Mouse (Mus musculus): ENCODE results near the gene Umodl1. TPM values are rescaled to one million over a fixed set of nuclear protein-coding genes. Genes with fewer than 3 reads are reported as not detected.

Umodl1 gene
- polyA plus RNA-seq, 1 experiment from 2014 or later, result 1.0 TPM

- ATAC-seq (ENCODE audit: insufficient number of reproducible peaks, low FRiP score, low TSS enrichment, low read depth), result no peak
- H3K36me3 ChIP-seq, result no peaks in the 10 kb centered on the region
- H3K4me3 ChIP-seq (replicated peaks), result no peak overlapping the region
- no peaks in the 10 kb centered on the region for H3K27me3 ChIP-seq
- WGBS, result 57% methylated on average over 5 of the region's 5 CpGs
- no peak overlapping the region for H3K4me2 ChIP-seq (replicated peaks)
- H3K9ac ChIP-seq, result no peak overlapping the region
- H3K9me3 ChIP-seq (replicated peaks), result no peaks in the 10 kb centered on the region
- H3K27ac ChIP-seq (replicated peaks), result no peak overlapping the region
- H3K4me1 ChIP-seq, result peaks cover 4% of the 10 kb centered on the region; the same call in 1 of the 2 replicates
Observed at GRCm38 (mm10) chr17:31024782-31025125, 70.3 kb downstream of the Umodl1 start.

GRCm38 (mm10) chr17:31026986-31027385 lies 72.5 kb downstream of the Umodl1 start:
- Histone ChIP-seq H3K27ac (replicated peaks) (no peak overlapping the region), H3K4me2 (replicated peaks) (no peak overlapping the region), H3K4me3 (replicated peaks) (no peak overlapping the region), H3K4me1 (no peaks in the 10 kb centered on the region), H3K27me3 (no peaks in the 10 kb centered on the region), H3K9ac (no peak overlapping the region), H3K9me3 (replicated peaks) (no peaks in the 10 kb centered on the region), H3K36me3 (no peaks in the 10 kb centered on the region)
- ATAC-seq (ENCODE audit: insufficient number of reproducible peaks, low FRiP score, low TSS enrichment, low read depth), result peak; percentile 47; the same call in 1 of the 2 replicates
- 80% methylated on average over 6 of the region's 6 CpGs for WGBS

GRCm38 (mm10) chr17:31027723-31028122 lies 73.3 kb downstream of the Umodl1 start:
- no peak overlapping the region for H3K9ac ChIP-seq
- no peaks in the 10 kb centered on the region for H3K4me1 ChIP-seq
- no peak overlapping the region for H3K4me3 ChIP-seq (replicated peaks)
- 68% methylated on average over 6 of the region's 6 CpGs for WGBS
- H3K9me3 ChIP-seq (replicated peaks), result no peaks in the 10 kb centered on the region
- no peak overlapping the region for H3K27ac ChIP-seq (replicated peaks)
- no peaks in the 10 kb centered on the region for H3K36me3 ChIP-seq
- H3K4me2 ChIP-seq (replicated peaks), result no peak overlapping the region
- H3K27me3 ChIP-seq, result no peaks in the 10 kb centered on the region
- no peak for ATAC-seq (ENCODE audit: insufficient number of reproducible peaks, low FRiP score, low TSS enrichment, low read depth)

GRCm38 (mm10) chr17:31028821-31029370 lies 74.5 kb downstream of the Umodl1 start:
- H3K27me3 ChIP-seq, result no peaks in the 10 kb centered on the region
- no peaks in the 10 kb centered on the region for H3K36me3 ChIP-seq
- no peaks in the 10 kb centered on the region for H3K4me1 ChIP-seq
- H3K9me3 ChIP-seq (replicated peaks), result no peaks in the 10 kb centered on the region
- no peak for ATAC-seq (ENCODE audit: insufficient number of reproducible peaks, low FRiP score, low TSS enrichment, low read depth)
- WGBS, result 63% methylated on average over 9 of the region's 9 CpGs
- no peak overlapping the region for H3K4me3 ChIP-seq (replicated peaks)
- no peak overlapping the region for H3K4me2 ChIP-seq (replicated peaks)
- H3K27ac ChIP-seq (replicated peaks), result no peak overlapping the region
- no peak overlapping the region for H3K9ac ChIP-seq

GRCm38 (mm10) chr17:31029407-31029806 lies 75.0 kb downstream of the Umodl1 start:
- Histone ChIP-seq H3K27me3 (no peaks in the 10 kb centered on the region), H3K4me2 (replicated peaks) (no peak overlapping the region), H3K9ac (no peak overlapping the region), H3K4me1 (0 out of 2 replicates have a peak, but pooled peaks cover 3% of the 10 kb centered on the region), H3K27ac (replicated peaks) (no peak overlapping the region), H3K4me3 (replicated peaks) (no peak overlapping the region), H3K9me3 (replicated peaks) (no peaks in the 10 kb centered on the region), H3K36me3 (no peaks in the 10 kb centered on the region)
- ATAC-seq (ENCODE audit: insufficient number of reproducible peaks, low FRiP score, low TSS enrichment, low read depth), result no peak
- WGBS, result 81% methylated on average over 4 of the region's 4 CpGs

GRCm38 (mm10) chr17:31032341-31032740 lies 77.9 kb downstream of the Umodl1 start:
- no peak overlapping the region for H3K4me2 ChIP-seq (replicated peaks)
- no peak for ATAC-seq (ENCODE audit: insufficient number of reproducible peaks, low FRiP score, low TSS enrichment, low read depth)
- no peaks in the 10 kb centered on the region for H3K27me3 ChIP-seq
- no peak overlapping the region for H3K4me3 ChIP-seq (replicated peaks)
- no peak overlapping the region for H3K9ac ChIP-seq
- H3K4me1 ChIP-seq, result 0 out of 2 replicates have a peak, but pooled peaks cover 5% of the 10 kb centered on the region
- H3K36me3 ChIP-seq, result no peaks in the 10 kb centered on the region
- H3K9me3 ChIP-seq (replicated peaks), result no peaks in the 10 kb centered on the region
- H3K27ac ChIP-seq (replicated peaks), result no peak overlapping the region
- WGBS, result 85% methylated on average over 4 of the region's 4 CpGs

- Histone ChIP-seq H3K4me1 (0 out of 2 replicates have a peak, but pooled peaks cover 10% of the 10 kb centered on the region), H3K36me3 (no peaks in the 10 kb centered on the region), H3K4me3 (replicated peaks) (no peak overlapping the region), H3K27me3 (no peaks in the 10 kb centered on the region), H3K9me3 (replicated peaks) (no peaks in the 10 kb centered on the region), H3K27ac (replicated peaks) (peak overlapping the region; percentile 34; the same call in 1 of the 2 replicates), H3K9ac (no peak overlapping the region), H3K4me2 (replicated peaks) (no peak overlapping the region)
- 65% methylated on average over 2 of the region's 2 CpGs for WGBS
- peak; percentile 57; the same call in 1 of the 2 replicates for ATAC-seq (ENCODE audit: insufficient number of reproducible peaks, low FRiP score, low TSS enrichment, low read depth)
Observed at GRCm38 (mm10) chr17:31033251-31033650, 78.8 kb downstream of the Umodl1 start.

GRCm38 (mm10) chr17:31034165-31034564 lies 79.7 kb downstream of the Umodl1 start:
- ATAC-seq (ENCODE audit: insufficient number of reproducible peaks, low FRiP score, low TSS enrichment, low read depth), result no peak
- H3K4me1 ChIP-seq, result 0 out of 2 replicates have a peak, but pooled peaks cover 10% of the 10 kb centered on the region
- H3K9ac ChIP-seq, result no peak overlapping the region
- no peak overlapping the region for H3K4me3 ChIP-seq (replicated peaks)
- no peak overlapping the region for H3K4me2 ChIP-seq (replicated peaks)
- 0 out of 2 replicates have a peak overlapping the region, but pooled peaks have one; percentile 34 for H3K27ac ChIP-seq (replicated peaks)
- 52% methylated on average over 5 of the region's 5 CpGs for WGBS
- no peaks in the 10 kb centered on the region for H3K27me3 ChIP-seq
- H3K9me3 ChIP-seq (replicated peaks), result no peaks in the 10 kb centered on the region
- no peaks in the 10 kb centered on the region for H3K36me3 ChIP-seq

- Histone ChIP-seq H3K4me2 (replicated peaks) (no peak overlapping the region), H3K27me3 (no peaks in the 10 kb centered on the region), H3K4me1 (0 out of 2 replicates have a peak, but pooled peaks cover 10% of the 10 kb centered on the region), H3K4me3 (replicated peaks) (no peak overlapping the region), H3K36me3 (no peaks in the 10 kb centered on the region), H3K9me3 (replicated peaks) (no peaks in the 10 kb centered on the region), H3K9ac (no peak overlapping the region), H3K27ac (replicated peaks) (no peak overlapping the region)
- WGBS, result 79% methylated on average over 9 of the region's 9 CpGs
- ATAC-seq (ENCODE audit: insufficient number of reproducible peaks, low FRiP score, low TSS enrichment, low read depth), result no peak
Observed at GRCm38 (mm10) chr17:31034674-31035356, 80.4 kb downstream of the Umodl1 start.

- Histone ChIP-seq H3K27ac (replicated peaks) (no peak overlapping the region), H3K4me2 (replicated peaks) (no peak overlapping the region), H3K4me3 (replicated peaks) (no peak overlapping the region), H3K36me3 (no peaks in the 10 kb centered on the region), H3K9me3 (replicated peaks) (no peaks in the 10 kb centered on the region), H3K27me3 (no peaks in the 10 kb centered on the region), H3K9ac (no peak overlapping the region), H3K4me1 (0 out of 2 replicates have a peak, but pooled peaks cover 10% of the 10 kb centered on the region)
- ATAC-seq (ENCODE audit: insufficient number of reproducible peaks, low FRiP score, low TSS enrichment, low read depth), result no peak
- 69% methylated on average over 22 of the region's 22 CpGs for WGBS
Observed at GRCm38 (mm10) chr17:31036168-31036876, 81.9 kb downstream of the Umodl1 start.

GRCm38 (mm10) chr17:31037331-31037730 lies 82.9 kb downstream of the Umodl1 start:
- H3K27me3 ChIP-seq, result no peaks in the 10 kb centered on the region
- H3K9ac ChIP-seq, result no peak overlapping the region
- H3K4me3 ChIP-seq (replicated peaks), result no peak overlapping the region
- WGBS, result 26% methylated on average over 8 of the region's 8 CpGs
- H3K9me3 ChIP-seq (replicated peaks), result no peaks in the 10 kb centered on the region
- no peaks in the 10 kb centered on the region for H3K36me3 ChIP-seq
- ATAC-seq (ENCODE audit: insufficient number of reproducible peaks, low FRiP score, low TSS enrichment, low read depth), result no peak
- H3K4me1 ChIP-seq, result 0 out of 2 replicates have a peak, but pooled peaks cover 10% of the 10 kb centered on the region
- no peak overlapping the region for H3K27ac ChIP-seq (replicated peaks)
- no peak overlapping the region for H3K4me2 ChIP-seq (replicated peaks)
